10 mouse cellular contexts compared by ENCODE assay signal in the genomic region with DNA sequence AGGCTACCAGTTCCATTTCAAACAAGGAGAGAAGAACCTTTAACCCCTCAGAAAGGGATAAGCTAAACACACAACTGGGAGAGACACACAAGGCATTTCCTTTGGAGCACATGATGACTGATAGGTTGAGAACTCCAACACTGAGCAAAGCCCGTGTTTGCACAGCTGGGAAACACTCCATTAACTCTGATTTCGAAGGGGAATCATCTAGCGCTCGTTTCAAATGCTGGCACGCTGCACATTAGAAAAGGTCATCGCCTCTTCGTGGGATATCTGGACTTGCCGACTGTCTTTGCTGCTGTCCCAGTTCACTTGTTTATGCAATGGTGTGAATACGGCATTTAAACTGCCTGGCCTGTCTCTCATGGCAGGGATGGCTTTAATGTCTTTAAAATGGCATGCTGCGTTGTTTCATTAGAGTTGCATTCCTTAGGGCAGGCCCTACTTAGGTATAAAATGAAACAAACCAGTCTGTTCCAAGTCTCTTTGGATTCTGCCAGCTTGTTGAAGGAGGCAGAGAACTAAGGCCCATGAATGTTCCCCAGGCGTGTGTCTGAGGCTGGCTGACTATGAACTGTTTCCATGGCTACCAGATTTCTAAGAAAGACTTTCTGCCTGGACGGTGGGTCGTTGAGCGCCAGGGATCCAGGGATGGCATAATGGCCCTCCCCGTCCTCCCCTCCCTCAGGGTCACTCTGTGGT.
DNase-seq lines count a peak whose midpoint lies in the region; ATAC-seq and TF ChIP-seq lines count a peak whose summit lies in the region.
"Had no signal": no experiment of that assay in that cellular context is flagged by ENCODE, and none has a peak within 500 bp of the region (broad histone marks: within the 10 kb centered on the region; RNA-seq: fewer than 3 reads in every experiment).

No protein-coding gene starts in this region.

- H3K27me3 ChIP-seq in kidney, adult 2 months (replicated peaks; ENCODE audit: control insufficient read depth, insufficient read depth, low read length) = no peaks in the 10 kb centered on the region
- no peaks in the 10 kb centered on the region for H3K27me3 ChIP-seq in forebrain, embryonic 15.5 days
- no peaks in the 10 kb centered on the region for H3K27me3 ChIP-seq in myocyte (ENCODE audit: control insufficient read depth, insufficient read depth, insufficient read length)
- H3K27me3 ChIP-seq: embryonic facial prominence, embryonic 15.5 days; liver, embryonic 13.5 days had no signal

- H3K9me3 ChIP-seq in forebrain, embryonic 15.5 days = no peaks in the 10 kb centered on the region
- H3K9me3 ChIP-seq: embryonic facial prominence, embryonic 15.5 days; liver, embryonic 13.5 days had no signal

- H3K9ac ChIP-seq in forebrain, embryonic 15.5 days (replicated peaks) = no peak overlapping the region
- H3K9ac ChIP-seq: embryonic facial prominence, embryonic 15.5 days; liver, embryonic 13.5 days had no signal

- peak; percentile 81 for ATAC-seq in forebrain, embryonic 15.5 days (replicated peaks)

- H3K4me3 ChIP-seq in kidney, adult 2 months (ENCODE audit: insufficient read depth, low read depth, low read length) = no peak overlapping the region
- no peak overlapping the region for H3K4me3 ChIP-seq in forebrain, embryonic 15.5 days
- no peak overlapping the region for H3K4me3 ChIP-seq in myocyte
- H3K4me3 ChIP-seq: embryonic facial prominence, embryonic 15.5 days; liver, embryonic 13.5 days had no signal

- TF ChIP-seq CTCF in kidney, adult 2 months (conservative IDR thresholded peaks at IDR 0.05; ENCODE audit: insufficient read depth, insufficient read length, low read depth, low read length) = no peak

- H3K79me2 ChIP-seq in myocyte (ENCODE audit: control insufficient read depth, insufficient read depth) = no peaks in the 10 kb centered on the region

- H3ac ChIP-seq in myocyte (ENCODE audit: control insufficient read depth, insufficient read length) = no peak overlapping the region

- no peaks in the 10 kb centered on the region for H3K4me1 ChIP-seq in kidney, adult 2 months (ENCODE audit: control insufficient read depth, insufficient read depth, low read length)
- H3K4me1 ChIP-seq in forebrain, embryonic 15.5 days = peaks cover 10% of the 10 kb centered on the region
- H3K4me1 ChIP-seq: liver, embryonic 13.5 days had no signal

- H3K4me2 ChIP-seq in forebrain, embryonic 15.5 days (replicated peaks) = no peak overlapping the region
- H3K4me2 ChIP-seq in myocyte (ENCODE audit: low read depth) = peak overlapping the region; percentile 16
- H3K4me2 ChIP-seq: embryonic facial prominence, embryonic 15.5 days; liver, embryonic 13.5 days had no signal

- no peaks in the 10 kb centered on the region for H3K36me3 ChIP-seq in kidney, adult 2 months (ENCODE audit: control insufficient read depth, insufficient read depth, low read length)
- H3K36me3 ChIP-seq in forebrain, embryonic 15.5 days = no peaks in the 10 kb centered on the region
- H3K36me3 ChIP-seq in myocyte (ENCODE audit: control insufficient read depth, insufficient read depth) = no peaks in the 10 kb centered on the region
- H3K36me3 ChIP-seq: embryonic facial prominence, embryonic 15.5 days; liver, embryonic 13.5 days had no signal

- TF ChIP-seq POLR2A in kidney, adult 2 months (IDR thresholded peaks at IDR 0.05; ENCODE audit: low read depth, low read length) = no peak
- TF ChIP-seq POLR2A in myocyte (IDR thresholded peaks at IDR 0.05; ENCODE audit: insufficient read length, low read depth) = no peak

- 32% methylated on average over 15 of the region's 15 CpGs for WGBS in kidney, adult 2 months
- WGBS in forebrain, embryonic 15.5 days = 16% methylated on average over 15 of the region's 15 CpGs

- DNase-seq in kidney, postnatal 10 days = peak; percentile 34
- no peak for DNase-seq in kidney, adult 2 months
- peak; percentile 25 to 60 for DNase-seq in layer of hippocampus, postnatal 14 days (ENCODE audit: low spot score in 2 of 2)
- DNase-seq in urinary bladder, postnatal 36 days (ENCODE audit: low spot score in 2 of 2) = no peak
- no peak for DNase-seq in gastrocnemius, postnatal 10 days
- no peak for DNase-seq in thymus, postnatal 10 days (ENCODE audit: low spot score in 2 of 2)
- DNase-seq: liver, embryonic 13.5 days had no signal

- H3K27ac ChIP-seq in kidney, adult 2 months (ENCODE audit: insufficient read depth, low read depth, low read length) = no peak overlapping the region
- no peak overlapping the region; the same call in 1 of the 2 replicates for H3K27ac ChIP-seq in forebrain, embryonic 15.5 days (replicated peaks)
- H3K27ac ChIP-seq: embryonic facial prominence, embryonic 15.5 days; liver, embryonic 13.5 days had no signal

TF ChIP-seq in myocyte, 11 proteins besides CTCF, POLR2A, EP300 and RAD21:
- TF ChIP-seq USF1 (IDR thresholded peaks at IDR 0.05; ENCODE audit: low read depth) = no peak
TF ChIP-seq in myocyte: peak in this region for 0.

Comparison
In these comparisons a context has a peak if more than half of its experiments do, and no peak if none do; other contexts are left out.
1. DNase-seq: peak in kidney, postnatal 10 days (single experiment) and layer of hippocampus, postnatal 14 days (2 of 2); none in kidney, adult 2 months (single experiment), urinary bladder, postnatal 36 days (0 of 2), gastrocnemius, postnatal 10 days (single experiment) and thymus, postnatal 10 days (0 of 2).